Mouse (Mus musculus) bone marrow macrophage, adult 2 months (primary cell): Measurements from ENCODE around the gene Sphk1. TPM values are rescaled to one million over a fixed set of nuclear protein-coding genes. Genes with fewer than 3 reads are reported as not detected.

Experiments
- H3K27ac ChIP-seq: 2 replicates; pipeline ENCODE4 v1.5.1; 2012; ENCODE audit warnings: low read depth, low read length; ENCODE audit not compliant: insufficient read depth
- H3K4me1 ChIP-seq: 2 replicates; pipeline ENCODE4 v1.6.1; 2012; ENCODE audit warnings: low read length; ENCODE audit not compliant: control insufficient read depth, insufficient read depth
- H3K4me3 ChIP-seq: 2 replicates; pipeline ENCODE4 v1.5.1; 2012; ENCODE audit warnings: mild to moderate bottlenecking, low read length, moderate library complexity; ENCODE audit not compliant: insufficient read depth
- CTCF ChIP-seq: IDR thresholded peaks from 2 replicates; pipeline ENCODE4 v1.5.1; 2012; ENCODE audit warnings: low read depth, mild to moderate bottlenecking, low read length, moderate library complexity
- POLR2A ChIP-seq: IDR thresholded peaks from 2 replicates; pipeline ENCODE4 v1.6.1; 2012; ENCODE audit warnings: mild to moderate bottlenecking, low read depth, low read length, borderline replicate concordance
- polyA plus RNA-seq: library from polyadenylated mRNA; stranded (reverse); fragments of >200 nt; gene quantifications from 2 replicates; pipeline ENCODE4 v1.2.4, GENCODE M21; 2012; ENCODE audit not compliant: missing spikeins, insufficient read depth, insufficient read length

Gene Sphk1
- polyA plus RNA-seq, 1 experiment: not detected

DNA sequence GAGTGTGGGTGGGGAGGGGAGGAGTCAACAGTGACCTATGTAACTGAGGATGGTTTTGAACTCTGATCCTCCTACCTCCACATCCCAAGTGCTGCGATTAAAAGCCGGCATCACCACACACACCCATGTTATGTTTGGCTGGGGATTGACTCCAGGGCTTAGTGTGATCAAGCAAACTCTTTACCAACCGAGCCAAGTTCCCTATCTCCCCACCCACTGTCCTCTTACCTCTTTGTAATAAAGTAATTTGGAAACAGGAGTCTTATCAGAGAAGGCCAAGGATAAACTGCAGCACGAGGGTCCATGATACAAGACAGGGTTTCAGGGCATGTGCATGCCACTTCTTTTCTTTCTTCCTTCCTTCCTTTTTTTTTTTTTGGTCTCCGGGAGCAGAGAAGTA lies 37.5 kb upstream of the Sphk1 start:
- H3K4me3 ChIP-seq: no peak overlapping the region
- peaks cover 12% of the 10 kb centered on the region for H3K4me1 ChIP-seq
- H3K27ac ChIP-seq: no peak overlapping the region
- TF ChIP-seq POLR2A: no peak
- TF ChIP-seq CTCF: no peak

DNA sequence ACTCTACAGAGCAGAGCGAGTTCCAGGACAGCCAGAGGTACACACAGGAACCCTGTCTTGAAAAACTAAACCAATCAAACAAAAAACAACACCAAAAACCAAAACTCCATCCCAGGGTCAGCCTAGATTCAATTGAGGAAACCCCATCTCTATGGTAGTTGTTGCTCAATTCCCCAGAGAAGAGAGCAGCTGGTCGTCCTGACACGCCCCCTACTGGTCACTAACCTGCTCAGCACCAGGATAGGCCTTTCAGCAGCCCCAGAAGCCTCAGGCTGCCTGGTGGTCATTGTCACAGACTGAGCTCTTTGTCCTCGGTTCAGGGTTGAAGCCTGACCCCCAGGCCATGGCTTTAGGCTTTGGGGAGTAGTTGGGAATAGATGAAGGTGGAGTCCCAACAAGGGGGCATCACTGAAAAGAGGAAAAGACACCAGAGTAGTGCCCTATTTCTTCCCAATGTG lies 36.9 kb upstream of the Sphk1 start, which contains the start of gene Prpsap1:
Prpsap1 (minus strand) TSS at position 408 of the 458 bp plus-strand sequence.
- Histone ChIP-seq H3K27ac (no peak within 1 kb of the TSS), H3K4me1 (peaks cover 12% of the 10 kb centered on the region), H3K4me3 (no peak within 1 kb of the TSS)
- TF ChIP-seq POLR2A (no peak), CTCF (peak; percentile 70)

DNA sequence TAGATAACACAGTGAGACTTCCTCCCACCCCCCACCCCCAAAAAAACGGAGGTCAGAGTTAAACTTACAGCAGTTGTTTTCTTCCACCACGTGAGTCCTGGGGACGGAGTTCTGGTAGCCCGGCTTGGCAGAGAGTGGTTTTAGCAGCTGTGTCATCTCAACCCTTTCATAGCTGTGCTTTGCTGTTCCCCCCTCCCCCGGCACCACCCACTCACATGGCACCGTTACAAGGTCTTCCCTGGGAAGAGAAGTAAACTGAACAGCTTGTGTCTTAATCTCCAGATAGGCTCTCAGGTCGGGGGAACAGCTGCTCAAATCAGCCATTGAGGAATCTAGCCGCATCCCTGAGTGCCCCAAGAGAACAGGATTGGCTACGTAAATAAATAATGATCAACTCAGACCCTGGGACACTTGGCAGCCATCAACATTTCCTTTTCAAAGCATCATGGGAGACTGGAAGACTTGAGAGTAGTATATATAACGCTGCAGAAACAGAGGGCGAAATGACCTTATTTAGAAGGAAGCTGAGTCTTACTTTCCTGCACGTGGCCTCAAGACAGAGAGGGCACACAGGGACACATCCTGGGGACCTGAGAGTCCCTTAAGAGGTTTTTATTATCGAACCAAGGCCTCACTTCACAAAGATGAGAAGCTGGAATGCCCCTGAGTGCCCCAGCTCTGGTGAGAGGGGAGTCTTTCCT lies 36.1 kb upstream of the Sphk1 start:
- Histone ChIP-seq H3K4me1 (peaks cover 9% of the 10 kb centered on the region; the same call in 1 of the 2 replicates), H3K27ac (no peak overlapping the region), H3K4me3 (no peak overlapping the region)
- TF ChIP-seq POLR2A (no peak), CTCF (no peak)

- H3K27ac ChIP-seq: no peak overlapping the region
- TF ChIP-seq CTCF: no peak
- TF ChIP-seq POLR2A: no peak
- H3K4me1 ChIP-seq: peaks cover 6% of the 10 kb centered on the region; the same call in 1 of the 2 replicates
- no peak overlapping the region for H3K4me3 ChIP-seq
Measured at GRCm38 (mm10) chr11:116497313-116497712, 33.4 kb upstream of the Sphk1 start.

GRCm38 (mm10) chr11:116498596-116498995 lies 32.1 kb upstream of the Sphk1 start:
- Histone ChIP-seq H3K4me3 (no peak overlapping the region), H3K4me1 (peaks cover under 1% of the 10 kb centered on the region; the same call in 1 of the 2 replicates), H3K27ac (no peak overlapping the region)
- no peak for TF ChIP-seq CTCF
- no peak for TF ChIP-seq POLR2A

- TF ChIP-seq POLR2A (no peak), CTCF (no peak)
- H3K4me1 ChIP-seq: no peaks in the 10 kb centered on the region
Measured at GRCm38 (mm10) chr11:116499018-116499417, 31.7 kb upstream of the Sphk1 start.

DNA sequence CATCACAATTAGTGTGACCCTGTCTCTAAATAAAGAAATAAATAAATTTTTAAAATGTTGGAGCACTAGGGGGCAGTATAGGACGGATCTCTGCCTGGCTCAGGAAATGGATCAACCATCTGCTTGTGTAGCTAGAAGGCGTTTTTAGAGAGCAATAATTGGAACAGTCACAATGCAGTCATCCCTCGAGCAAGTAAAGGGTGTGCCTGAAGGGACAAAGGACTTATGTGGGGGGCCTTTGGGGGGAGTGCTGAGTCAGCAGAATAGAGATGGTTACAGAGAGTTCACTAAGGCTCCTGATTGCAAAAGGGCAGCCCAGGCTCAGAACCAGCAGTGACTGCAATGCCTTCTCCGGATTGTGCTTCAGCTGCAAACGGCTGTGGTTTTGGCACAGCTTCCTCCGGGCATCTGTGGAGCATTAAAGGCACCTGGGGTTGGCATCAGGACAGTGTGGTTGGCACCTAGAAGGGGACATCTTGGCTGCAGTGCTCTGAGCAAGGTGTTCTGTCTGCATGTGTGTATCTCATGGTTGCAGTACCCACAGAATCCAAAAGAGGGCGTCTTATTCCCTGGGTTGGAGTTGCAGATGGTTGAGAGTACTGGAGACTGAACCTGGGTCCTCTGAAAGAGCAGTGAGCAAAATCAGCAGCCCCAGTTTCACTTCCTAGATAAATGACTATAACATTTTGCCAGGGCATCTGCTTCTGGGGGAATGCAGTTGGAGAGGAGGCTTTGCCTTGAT lies 29.5 kb upstream of the Sphk1 start:
- TF ChIP-seq CTCF (no peak), POLR2A (no peak)
- no peak overlapping the region for H3K4me3 ChIP-seq
- no peaks in the 10 kb centered on the region for H3K4me1 ChIP-seq
- H3K27ac ChIP-seq: no peak overlapping the region

More at GRCm38 (mm10) chr11:116499018-116499417, 31.7 kb upstream of the Sphk1 start:
- H3K4me3 ChIP-seq: no peak overlapping the region
- H3K27ac ChIP-seq: no peak overlapping the region

DNA sequence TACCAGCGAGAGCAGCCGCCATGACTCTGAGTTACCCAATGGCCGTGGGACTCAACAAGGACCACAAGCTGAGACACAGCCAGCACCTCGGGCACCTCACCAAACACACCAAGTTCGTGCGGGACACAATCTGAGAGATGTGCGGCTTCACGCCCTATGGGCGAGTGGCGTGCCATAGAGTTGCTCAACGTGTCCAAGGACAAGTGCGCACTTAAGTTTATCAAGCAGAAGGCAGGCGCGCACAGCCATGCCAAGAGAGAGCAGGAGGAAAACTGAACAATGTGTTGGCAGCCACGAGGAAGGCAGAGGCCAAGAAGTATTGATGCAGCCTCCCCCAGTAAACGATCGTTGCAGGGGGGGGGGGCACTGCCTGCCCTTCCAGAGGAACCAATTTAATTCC lies 26.2 kb upstream of the Sphk1 start:
- TF ChIP-seq POLR2A (no peak), CTCF (no peak)

GRCm38 (mm10) chr11:116505573-116505972 lies 25.2 kb upstream of the Sphk1 start:
- Histone ChIP-seq H3K4me3 (no peak overlapping the region), H3K27ac (no peak overlapping the region), H3K4me1 (no peaks in the 10 kb centered on the region)
- TF ChIP-seq POLR2A (no peak), CTCF (no peak)

More for the DNA sequence above, 26.2 kb upstream of the Sphk1 start:
- H3K27ac ChIP-seq: no peak overlapping the region
- no peaks in the 10 kb centered on the region for H3K4me1 ChIP-seq
- H3K4me3 ChIP-seq: no peak overlapping the region
